Mouse (Mus musculus): ENCODE data around the gene Ceacam9.

DNA sequence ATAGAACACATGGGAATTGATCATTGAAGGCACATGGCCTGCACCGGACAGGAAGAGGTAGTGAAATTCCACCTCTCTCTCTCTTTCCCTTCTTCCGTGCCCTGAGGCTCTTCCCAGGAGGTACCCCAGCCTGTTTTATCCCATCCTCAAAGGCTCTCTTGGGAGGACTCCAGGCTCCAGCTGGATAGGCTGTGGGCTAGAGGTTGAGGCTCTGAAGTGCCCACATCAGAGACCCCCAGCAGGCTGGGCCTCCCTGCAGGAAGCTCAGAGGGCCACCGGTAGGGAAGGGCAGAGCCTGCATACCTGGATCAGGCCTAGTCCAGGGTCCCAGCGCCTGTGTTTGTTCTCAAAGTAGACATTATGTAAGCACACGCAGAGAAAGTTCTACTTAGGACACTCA, 39.9 kb downstream of the Ceacam9 start:
- TF ChIP-seq CTCF (IDR thresholded peaks at IDR 0.05; ENCODE audit: extremely low read depth, insufficient read depth, insufficient read length, insufficient replicate concordance) (no peak), POLR2A (IDR thresholded peaks at IDR 0.05; ENCODE audit: low read depth, low read length) (no peak)
